ENCODE assay signal across 10 mouse cellular contexts in genomic region chr2:173416921-173417320, GRCm38 (mm10).
A peak's percentile ranks its signal among the peaks of the same experiment; 100 is the strongest.
DNase-seq lines count a peak whose midpoint lies in the region; ATAC-seq and TF ChIP-seq lines count a peak whose summit lies in the region.
"Had no signal": no experiment of that assay in that cellular context is flagged by ENCODE, and none has a peak within 500 bp of the region (broad histone marks: within the 10 kb centered on the region; RNA-seq: fewer than 3 reads in every experiment).

No protein-coding gene starts in this region.

- 72% methylated on average over 1 of the region's 1 CpGs for WGBS in heart, postnatal 0 days
- WGBS in midbrain, postnatal 0 days: 85% methylated on average over 1 of the region's 1 CpGs
- 64% methylated on average over 1 of the region's 1 CpGs for WGBS in midbrain, embryonic 14.5 days
- WGBS in bone marrow, adult 2 months: 54% methylated on average over 1 of the region's 1 CpGs

- H3K9ac ChIP-seq in heart, postnatal 0 days (replicated peaks; ENCODE audit: low read depth, low read length): no peak overlapping the region
- H3K9ac ChIP-seq in midbrain, postnatal 0 days (replicated peaks; ENCODE audit: low read length, poor library complexity, severe bottlenecking): no peak overlapping the region
- no peak overlapping the region for H3K9ac ChIP-seq in midbrain, embryonic 14.5 days (replicated peaks; ENCODE audit: low read length)

- H3K9me3 ChIP-seq in heart, postnatal 0 days (replicated peaks; ENCODE audit: control insufficient read depth, low read length): no peaks in the 10 kb centered on the region
- H3K9me3 ChIP-seq in midbrain, postnatal 0 days (ENCODE audit: low read length): no peaks in the 10 kb centered on the region
- no peaks in the 10 kb centered on the region for H3K9me3 ChIP-seq in midbrain, embryonic 14.5 days (ENCODE audit: control insufficient read depth, low read length)

- no peaks in the 10 kb centered on the region for H3K36me3 ChIP-seq in heart, postnatal 0 days (replicated peaks; ENCODE audit: control insufficient read depth, insufficient read depth, low read length)
- H3K36me3 ChIP-seq in midbrain, postnatal 0 days (ENCODE audit: insufficient read depth, low read length): no peaks in the 10 kb centered on the region
- no peaks in the 10 kb centered on the region for H3K36me3 ChIP-seq in midbrain, embryonic 14.5 days (ENCODE audit: control insufficient read depth, insufficient read depth, low read length)

- H3K4me1 ChIP-seq in heart, postnatal 0 days (ENCODE audit: control insufficient read depth, insufficient read depth): no peaks in the 10 kb centered on the region
- no peaks in the 10 kb centered on the region for H3K4me1 ChIP-seq in midbrain, postnatal 0 days (ENCODE audit: insufficient read depth, low read length)
- peaks cover 9% of the 10 kb centered on the region; the same call in 1 of the 2 replicates for H3K4me1 ChIP-seq in midbrain, embryonic 14.5 days (ENCODE audit: control insufficient read depth, insufficient read depth, low read length)
- H3K4me1 ChIP-seq in bone marrow, adult 2 months (ENCODE audit: control insufficient read depth, insufficient read depth, low read length): no peaks in the 10 kb centered on the region

- TF ChIP-seq EP300 in heart, postnatal 0 days (IDR thresholded peaks at IDR 0.05; ENCODE audit: low read depth): no peak

- H3K4me3 ChIP-seq in heart, postnatal 0 days (ENCODE audit: low read depth, low read length): no peak overlapping the region
- no peak overlapping the region for H3K4me3 ChIP-seq in midbrain, postnatal 0 days (ENCODE audit: low read depth, low read length)
- H3K4me3 ChIP-seq in midbrain, embryonic 14.5 days (replicated peaks; ENCODE audit: low read depth, low read length): no peak overlapping the region
- H3K4me3 ChIP-seq in bone marrow, adult 2 months (replicated peaks; ENCODE audit: control insufficient read depth, low read depth, low read length): no peak overlapping the region
- H3K4me3 ChIP-seq: left cerebral cortex, adult 2 months had no signal

- no peak overlapping the region for H3K27ac ChIP-seq in heart, postnatal 0 days (ENCODE audit: low read depth)
- H3K27ac ChIP-seq in midbrain, postnatal 0 days (ENCODE audit: low read depth, low read length): no peak overlapping the region
- H3K27ac ChIP-seq in midbrain, embryonic 14.5 days (replicated peaks; ENCODE audit: low read depth, low read length): no peak overlapping the region
- no peak overlapping the region for H3K27ac ChIP-seq in bone marrow, adult 2 months (ENCODE audit: control insufficient read depth, insufficient read depth, low read depth, low read length, poor library complexity)
- H3K27ac ChIP-seq: left cerebral cortex, adult 2 months had no signal

- no peak for TF ChIP-seq POLR2A in bone marrow, adult 2 months (IDR thresholded peaks at IDR 0.05; ENCODE audit: borderline replicate concordance, control insufficient read depth, low read depth, low read length)

- TF ChIP-seq CTCF in heart, postnatal 0 days (IDR thresholded peaks at IDR 0.05; ENCODE audit: low read depth): peak; percentile 28; the same call in 1 of the 2 replicates
- TF ChIP-seq CTCF in midbrain, postnatal 0 days (IDR thresholded peaks at IDR 0.05): peak; percentile 47
- peak; percentile 61 for TF ChIP-seq CTCF in bone marrow, adult 2 months (IDR thresholded peaks at IDR 0.05; ENCODE audit: control insufficient read depth, insufficient read depth, low read length)

- ATAC-seq in heart, postnatal 0 days (ENCODE audit: insufficient read depth, low read depth): no peak
- ATAC-seq in midbrain, postnatal 0 days (ENCODE audit: low FRiP score): no peak
- no peak for ATAC-seq in midbrain, embryonic 14.5 days (ENCODE audit: low FRiP score, low TSS enrichment)
- ATAC-seq: midbrain, embryonic 16.5 days had no signal

- no peak overlapping the region for H3K4me2 ChIP-seq in heart, postnatal 0 days (ENCODE audit: low read depth, low read length)
- no peak overlapping the region for H3K4me2 ChIP-seq in midbrain, postnatal 0 days (ENCODE audit: low read depth, low read length, poor library complexity, severe bottlenecking)
- no peak overlapping the region for H3K4me2 ChIP-seq in midbrain, embryonic 14.5 days (ENCODE audit: low read length)

- no peak for DNase-seq in heart, postnatal 0 days (ENCODE audit: low spot score)
- DNase-seq in heart, adult 8-10 months (ENCODE audit: low spot score): no peak
- DNase-seq in midbrain, postnatal 0 days (ENCODE audit: low spot score): no peak
- no peak for DNase-seq in midbrain, embryonic 14.5 days
- DNase-seq in thymus, postnatal 14 days: peak; percentile 77
- DNase-seq in urinary bladder, postnatal 10 days (ENCODE audit: low spot score): no peak
- no peak for DNase-seq in right cerebral cortex, postnatal 36 days (ENCODE audit: low spot score in 2 of 2)

- H3K27me3 ChIP-seq in heart, postnatal 0 days (ENCODE audit: control insufficient read depth, insufficient read depth, low read length): no peaks in the 10 kb centered on the region
- H3K27me3 ChIP-seq in midbrain, postnatal 0 days (ENCODE audit: insufficient read depth, low read length): no peaks in the 10 kb centered on the region
- H3K27me3 ChIP-seq in midbrain, embryonic 14.5 days (ENCODE audit: control insufficient read depth, insufficient read depth, low read length): no peaks in the 10 kb centered on the region
